8 mouse cellular contexts compared by ENCODE assay signal in genomic region chr3:51796219-51796828, GRCm38 (mm10).
DNase-seq lines count a peak whose midpoint lies in the region; ATAC-seq and TF ChIP-seq lines count a peak whose summit lies in the region.

No protein-coding gene starts in this region.

- ATAC-seq in heart, embryonic 12.5 days (ENCODE audit: insufficient number of reproducible peaks, low FRiP score): no peak

- H3K27ac ChIP-seq in heart, embryonic 12.5 days (ENCODE audit: poor library complexity, severe bottlenecking): no peak overlapping the region
- peak overlapping the region; percentile 69 for H3K27ac ChIP-seq in olfactory bulb, adult 2 months (ENCODE audit: insufficient read depth, low read depth, low read length)

- peak; percentile 32; the same call in 1 of the 2 replicates for TF ChIP-seq POLR2A in olfactory bulb, adult 2 months (IDR thresholded peaks at IDR 0.05; ENCODE audit: insufficient read depth, low read depth, low read length)

- no peak for TF ChIP-seq CTCF in olfactory bulb, adult 2 months (IDR thresholded peaks at IDR 0.05; ENCODE audit: insufficient read depth, low read depth, low read length)

- peak overlapping the region; percentile 37 for H3K4me2 ChIP-seq in heart, embryonic 12.5 days

- 0 out of 2 replicates have a peak overlapping the region, but pooled peaks have one; percentile 32 for H3K9ac ChIP-seq in heart, embryonic 12.5 days

- peaks cover 22% of the 10 kb centered on the region for H3K4me1 ChIP-seq in heart, embryonic 12.5 days (replicated peaks)
- H3K4me1 ChIP-seq in olfactory bulb, adult 2 months (ENCODE audit: control insufficient read depth, insufficient read depth, low read length): peaks cover 22% of the 10 kb centered on the region

- 73% methylated on average over 12 of the region's 12 CpGs for WGBS in heart, embryonic 12.5 days
- WGBS in olfactory bulb, adult 2 months: 49% methylated on average over 12 of the region's 12 CpGs

- DNase-seq in layer of hippocampus, adult 11-12 months (ENCODE audit: low spot score): peak; percentile 56
- no peak for DNase-seq in layer of hippocampus, adult 9-10 months (ENCODE audit: low spot score)
- peak; percentile 85 to 88 for DNase-seq in cerebellum, postnatal 10 days
- peak; percentile 35 to 44 for DNase-seq in kidney, adult 8-10 months
- peak; percentile 42 to 47 for DNase-seq in lung, adult 18-20 months
- no peak for DNase-seq in urinary bladder, postnatal 4 days (ENCODE audit: low spot score in 2 of 2)

- peak overlapping the region; percentile 9; the same call in 1 of the 2 replicates for H3K4me3 ChIP-seq in heart, embryonic 12.5 days
- peak overlapping the region; percentile 26 for H3K4me3 ChIP-seq in olfactory bulb, adult 2 months (ENCODE audit: insufficient read depth, low read depth, low read length)

- H3K36me3 ChIP-seq in heart, embryonic 12.5 days: no peaks in the 10 kb centered on the region

- H3K27me3 ChIP-seq in heart, embryonic 12.5 days (replicated peaks): no peaks in the 10 kb centered on the region

- H3K9me3 ChIP-seq in heart, embryonic 12.5 days (replicated peaks): no peaks in the 10 kb centered on the region

Comparison
In these comparisons a context has a peak if more than half of its experiments do, and no peak if none do; other contexts are left out.
1. DNase-seq: peak in layer of hippocampus, adult 11-12 months (single experiment), cerebellum, postnatal 10 days (2 of 2), kidney, adult 8-10 months (2 of 2) and lung, adult 18-20 months (2 of 2); none in layer of hippocampus, adult 9-10 months (single experiment) and urinary bladder, postnatal 4 days (0 of 2).